Mouse (Mus musculus): ENCODE data around the gene Tmcc1. TPM values are rescaled to one million over a fixed set of nuclear protein-coding genes. Genes with fewer than 3 reads are reported as not detected.

Gene Tmcc1
- polyA plus RNA-seq, 1 experiment = 48.7 TPM

GRCm38 (mm10) chr6:116002311-116003104 is 190.8 kb downstream of the Tmcc1 start:
- TF ChIP-seq POLR2A (IDR thresholded peaks at IDR 0.05; ENCODE audit: extremely low read depth, insufficient read depth, low read length) (no peak), CTCF (IDR thresholded peaks at IDR 0.05; ENCODE audit: extremely low read depth, insufficient read depth, low read length) (no peak)
- Histone ChIP-seq H3K4me3 (ENCODE audit: insufficient read depth, low read length) (no peak overlapping the region), H3K27ac (ENCODE audit: insufficient read depth, low read length) (no peak overlapping the region), H3K4me1 (ENCODE audit: control insufficient read depth, insufficient read depth, low read length) (no peaks in the 10 kb centered on the region)

GRCm38 (mm10) chr6:116000851-116001250 is 192.4 kb downstream of the Tmcc1 start:
- TF ChIP-seq CTCF (IDR thresholded peaks at IDR 0.05; ENCODE audit: extremely low read depth, insufficient read depth, low read length) = no peak
- no peak for TF ChIP-seq POLR2A (IDR thresholded peaks at IDR 0.05; ENCODE audit: extremely low read depth, insufficient read depth, low read length)
- H3K4me1 ChIP-seq (ENCODE audit: control insufficient read depth, insufficient read depth, low read length) = no peaks in the 10 kb centered on the region
- H3K27ac ChIP-seq (ENCODE audit: insufficient read depth, low read length) = no peak overlapping the region
- no peak overlapping the region for H3K4me3 ChIP-seq (ENCODE audit: insufficient read depth, low read length)

- H3K4me3 ChIP-seq (ENCODE audit: insufficient read depth, low read length) = no peak overlapping the region
- no peaks in the 10 kb centered on the region for H3K4me1 ChIP-seq (ENCODE audit: control insufficient read depth, insufficient read depth, low read length)
- no peak overlapping the region for H3K27ac ChIP-seq (ENCODE audit: insufficient read depth, low read length)
- TF ChIP-seq CTCF (IDR thresholded peaks at IDR 0.05; ENCODE audit: extremely low read depth, insufficient read depth, low read length) = no peak
- TF ChIP-seq POLR2A (IDR thresholded peaks at IDR 0.05; ENCODE audit: extremely low read depth, insufficient read depth, low read length) = no peak
These were observed 194.1 kb downstream of the Tmcc1 start for GRCm38 (mm10) chr6:115999227-115999626.

GRCm38 (mm10) chr6:115998758-115999157 is 194.5 kb downstream of the Tmcc1 start:
- H3K4me1 ChIP-seq (ENCODE audit: control insufficient read depth, insufficient read depth, low read length) = no peaks in the 10 kb centered on the region
- no peak overlapping the region for H3K27ac ChIP-seq (ENCODE audit: insufficient read depth, low read length)
- H3K4me3 ChIP-seq (ENCODE audit: insufficient read depth, low read length) = no peak overlapping the region
- TF ChIP-seq POLR2A (IDR thresholded peaks at IDR 0.05; ENCODE audit: extremely low read depth, insufficient read depth, low read length) (no peak), CTCF (IDR thresholded peaks at IDR 0.05; ENCODE audit: extremely low read depth, insufficient read depth, low read length) (no peak)

GRCm38 (mm10) chr6:115997726-115998311 is 195.5 kb downstream of the Tmcc1 start:
- H3K4me3 ChIP-seq (ENCODE audit: insufficient read depth, low read length) = no peak overlapping the region

GRCm38 (mm10) chr6:115996171-115996851 is 197.0 kb downstream of the Tmcc1 start:
- no peaks in the 10 kb centered on the region for H3K4me1 ChIP-seq (ENCODE audit: control insufficient read depth, insufficient read depth, low read length)
- no peak overlapping the region for H3K27ac ChIP-seq (ENCODE audit: insufficient read depth, low read length)
- no peak overlapping the region for H3K4me3 ChIP-seq (ENCODE audit: insufficient read depth, low read length)
- TF ChIP-seq POLR2A (IDR thresholded peaks at IDR 0.05; ENCODE audit: extremely low read depth, insufficient read depth, low read length) (no peak), CTCF (IDR thresholded peaks at IDR 0.05; ENCODE audit: extremely low read depth, insufficient read depth, low read length) (peak; percentile 57)

More at GRCm38 (mm10) chr6:115997726-115998311, 195.5 kb downstream of the Tmcc1 start:
- Histone ChIP-seq H3K27ac (ENCODE audit: insufficient read depth, low read length) (no peak overlapping the region), H3K4me1 (ENCODE audit: control insufficient read depth, insufficient read depth, low read length) (no peaks in the 10 kb centered on the region)
- no peak for TF ChIP-seq CTCF (IDR thresholded peaks at IDR 0.05; ENCODE audit: extremely low read depth, insufficient read depth, low read length)
- TF ChIP-seq POLR2A (IDR thresholded peaks at IDR 0.05; ENCODE audit: extremely low read depth, insufficient read depth, low read length) = no peak

GRCm38 (mm10) chr6:115995531-115995941 is 197.8 kb downstream of the Tmcc1 start:
- Histone ChIP-seq H3K27ac (ENCODE audit: insufficient read depth, low read length) (0 out of 2 replicates have a peak overlapping the region, but pooled peaks have one; percentile 21), H3K4me3 (ENCODE audit: insufficient read depth, low read length) (peak overlapping the region; percentile 81; the same call in 1 of the 2 replicates), H3K4me1 (ENCODE audit: control insufficient read depth, insufficient read depth, low read length) (0 out of 2 replicates have a peak, but pooled peaks cover 1% of the 10 kb centered on the region)
- TF ChIP-seq POLR2A (IDR thresholded peaks at IDR 0.05; ENCODE audit: extremely low read depth, insufficient read depth, low read length) = no peak
- no peak for TF ChIP-seq CTCF (IDR thresholded peaks at IDR 0.05; ENCODE audit: extremely low read depth, insufficient read depth, low read length)

GRCm38 (mm10) chr6:115994877-115995520 is 198.3 kb downstream of the Tmcc1 start, which contains the start of gene Plxnd1:
Plxnd1 (minus strand) TSS chr6:115995005.
- Histone ChIP-seq H3K4me3 (ENCODE audit: insufficient read depth, low read length) (peak within 1 kb of the TSS; percentile 81), H3K27ac (ENCODE audit: insufficient read depth, low read length) (peak within 1 kb of the TSS; percentile 82), H3K4me1 (ENCODE audit: control insufficient read depth, insufficient read depth, low read length) (0 out of 2 replicates have a peak, but pooled peaks cover 4% of the 10 kb centered on the region)
- peak; percentile 20; the same call in 1 of the 2 replicates for TF ChIP-seq POLR2A (IDR thresholded peaks at IDR 0.05; ENCODE audit: extremely low read depth, insufficient read depth, low read length)
- no peak for TF ChIP-seq CTCF (IDR thresholded peaks at IDR 0.05; ENCODE audit: extremely low read depth, insufficient read depth, low read length)
